Mouse (Mus musculus) lung, postnatal 0 days (tissue): Measurements from ENCODE around the gene Mms19.

Experiments
- CTCF ChIP-seq: IDR thresholded peaks from 2 replicates; pipeline ENCODE4 v1.5.1; 2016; ENCODE audit warnings: antibody characterized with exemption, mild to moderate bottlenecking
- EP300 ChIP-seq: IDR thresholded peaks from 2 replicates; pipeline ENCODE4 v1.6.1; 2016; ENCODE audit warnings: antibody characterized with exemption, mild to moderate bottlenecking, control low read depth

DNA sequence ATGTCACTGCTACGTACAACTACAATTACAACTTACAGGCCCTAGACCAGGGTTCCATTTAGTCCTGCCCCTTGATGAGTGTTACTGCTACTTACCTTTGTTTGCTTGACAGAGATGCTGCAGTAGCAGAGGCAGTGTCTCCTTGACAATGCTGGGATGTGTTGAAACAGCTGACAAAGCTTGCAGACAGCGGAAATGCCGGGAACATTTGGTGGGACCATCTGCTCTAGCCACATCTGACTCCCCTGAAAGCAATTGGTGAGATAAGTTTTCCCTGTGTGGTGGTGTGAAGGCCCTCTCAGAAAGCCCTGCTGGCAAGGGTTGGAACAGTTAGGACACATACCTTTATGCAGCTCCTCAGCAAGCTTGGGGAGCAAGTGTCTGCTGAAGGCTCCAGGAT, 27.4 kb downstream of the Mms19 start:
- TF ChIP-seq CTCF (no peak), EP300 (no peak)
